In the genomic region with DNA sequence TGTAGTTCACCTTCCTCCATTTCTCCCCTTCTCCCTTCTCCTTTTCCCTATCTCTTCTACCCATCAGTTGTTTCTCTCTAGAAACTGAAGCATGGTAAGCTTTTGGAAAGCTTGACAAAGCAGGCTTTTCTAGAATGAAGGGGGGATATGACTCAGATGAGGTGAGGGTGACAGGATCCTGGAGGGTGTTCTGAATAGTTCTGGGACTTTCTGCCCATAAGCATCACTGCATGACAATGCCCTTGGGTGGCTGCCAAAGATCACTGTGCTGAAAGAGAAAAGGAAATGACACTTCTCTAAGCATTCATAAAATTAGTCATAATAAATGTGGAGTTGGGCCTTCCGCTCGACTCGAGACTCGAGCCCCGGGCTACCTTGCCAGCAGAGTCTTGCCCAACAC, we compare ENCODE assay signal across 17 mouse cellular contexts.
DNase-seq lines count a peak whose midpoint lies in the region; TF ChIP-seq lines count a peak whose summit lies in the region.
"Had no signal": no experiment of that assay in that cellular context is flagged by ENCODE, and none has a peak within 500 bp of the region (broad histone marks: within the 10 kb centered on the region; RNA-seq: fewer than 3 reads in every experiment).

No protein-coding gene starts in this region.

- no peaks in the 10 kb centered on the region for H3K4me1 ChIP-seq in heart, embryonic 10.5 days
- no peaks in the 10 kb centered on the region for H3K4me1 ChIP-seq in CH12.LX (ENCODE audit: control insufficient read depth in 1 of 2, insufficient read depth in 2 of 2)
- no peaks in the 10 kb centered on the region for H3K4me1 ChIP-seq in hindbrain, embryonic 10.5 days (replicated peaks)
- H3K4me1 ChIP-seq: embryonic facial prominence, embryonic 12.5 days; heart, embryonic 15.5 days; hindbrain, embryonic 12.5 days; limb, embryonic 12.5 days had no signal

- TF ChIP-seq CTCF in CH12.LX (conservative IDR thresholded peaks at IDR 0.05 in 1 of 2, IDR thresholded peaks at IDR 0.05 in 1 of 2; ENCODE audit: low read depth in 2 of 2, low read length in 2 of 2): no peak

- H3K4me2 ChIP-seq in CH12.LX (ENCODE audit: insufficient read depth, low read depth, poor library complexity, severe bottlenecking): no peak overlapping the region; the same call in 1 of the 2 replicates
- H3K4me2 ChIP-seq: embryonic facial prominence, embryonic 12.5 days; heart, embryonic 15.5 days; hindbrain, embryonic 12.5 days; limb, embryonic 12.5 days; midbrain, embryonic 11.5 days had no signal

- no peaks in the 10 kb centered on the region for H3K27me3 ChIP-seq in heart, embryonic 10.5 days (ENCODE audit: insufficient read depth, poor library complexity, severe bottlenecking)
- no peaks in the 10 kb centered on the region for H3K27me3 ChIP-seq in CH12.LX (replicated peaks)
- H3K27me3 ChIP-seq in hindbrain, embryonic 10.5 days (ENCODE audit: insufficient read depth, poor library complexity, severe bottlenecking): no peaks in the 10 kb centered on the region
- H3K27me3 ChIP-seq: embryonic facial prominence, embryonic 12.5 days; heart, embryonic 15.5 days; hindbrain, embryonic 12.5 days; limb, embryonic 12.5 days had no signal

- H3K9ac ChIP-seq in CH12.LX (ENCODE audit: insufficient read depth, low read depth): no peak overlapping the region
- H3K9ac ChIP-seq: embryonic facial prominence, embryonic 12.5 days; heart, embryonic 15.5 days; hindbrain, embryonic 12.5 days; limb, embryonic 12.5 days; liver, postnatal 0 days had no signal

- TF ChIP-seq POLR2A in CH12.LX (IDR thresholded peaks at IDR 0.05; ENCODE audit: low read depth, low read length): no peak

- peak; percentile 55 for DNase-seq in heart, adult 11 months
- no peak for DNase-seq in heart, embryonic 10.5 days (ENCODE audit: low spot score)
- DNase-seq in 3134 (ENCODE audit: extremely low read depth, insufficient read length, low spot score): peak; percentile 32
- peak; percentile 71 for DNase-seq in CH12.LX (ENCODE audit: extremely low read depth)
- DNase-seq in cerebellum, postnatal 25 days: peak; percentile 42 to 75
- DNase-seq in hindbrain, embryonic 10.5 days (ENCODE audit: low spot score): no peak
- DNase-seq in testis, postnatal 14 days (ENCODE audit: low spot score): no peak
- no peak for DNase-seq in right cerebral cortex, adult 18-20 months
- DNase-seq: kidney, postnatal 36 days; layer of hippocampus, postnatal 36 days; liver, postnatal 0 days; thymus, postnatal 14 days had no signal

- no peaks in the 10 kb centered on the region for H3K79me2 ChIP-seq in CH12.LX (replicated peaks; ENCODE audit: control insufficient read depth, extremely low read depth, insufficient read depth, poor library complexity, severe bottlenecking)

- no peaks in the 10 kb centered on the region for H3K9me3 ChIP-seq in heart, embryonic 10.5 days
- no peaks in the 10 kb centered on the region for H3K9me3 ChIP-seq in CH12.LX (replicated peaks; ENCODE audit: low read length)
- no peaks in the 10 kb centered on the region for H3K9me3 ChIP-seq in hindbrain, embryonic 10.5 days
- H3K9me3 ChIP-seq: embryonic facial prominence, embryonic 12.5 days; heart, embryonic 15.5 days; hindbrain, embryonic 12.5 days; limb, embryonic 12.5 days had no signal

- no peaks in the 10 kb centered on the region for H3K36me3 ChIP-seq in heart, embryonic 10.5 days
- no peaks in the 10 kb centered on the region for H3K36me3 ChIP-seq in CH12.LX (replicated peaks in 1 of 2; ENCODE audit: control insufficient read depth in 1 of 2, insufficient read depth in 1 of 2, low read length in 1 of 2)
- H3K36me3 ChIP-seq in hindbrain, embryonic 10.5 days: no peaks in the 10 kb centered on the region
- H3K36me3 ChIP-seq: embryonic facial prominence, embryonic 12.5 days; heart, embryonic 15.5 days; hindbrain, embryonic 12.5 days; limb, embryonic 12.5 days had no signal

- dilution Hi-C loops in CH12.LX (cut with MboI; ENCODE audit: extremely low pct_ligation_motif_present, extremely low pct_unique_long_range_greater_than_20kb, low sequenced_read_pairs): no loop called here

- no peak overlapping the region for H3K4me3 ChIP-seq in heart, embryonic 10.5 days
- no peak overlapping the region for H3K4me3 ChIP-seq in CH12.LX (replicated peaks in 1 of 3; ENCODE audit: low read depth in 2 of 3, low read length in 2 of 3, poor library complexity in 1 of 3)
- H3K4me3 ChIP-seq in hindbrain, embryonic 10.5 days: no peak overlapping the region
- H3K4me3 ChIP-seq: embryonic facial prominence, embryonic 12.5 days; heart, embryonic 15.5 days; hindbrain, embryonic 12.5 days; limb, embryonic 12.5 days had no signal

- no peak for TF ChIP-seq RAD21 in CH12.LX (IDR thresholded peaks at IDR 0.05; ENCODE audit: low read depth, low read length)

- H3K27ac ChIP-seq in heart, embryonic 10.5 days: no peak overlapping the region
- no peak overlapping the region for H3K27ac ChIP-seq in CH12.LX (ENCODE audit: insufficient read depth, low read depth)
- H3K27ac ChIP-seq in hindbrain, embryonic 10.5 days: no peak overlapping the region
- H3K27ac ChIP-seq: embryonic facial prominence, embryonic 12.5 days; heart, embryonic 15.5 days; hindbrain, embryonic 12.5 days; limb, embryonic 12.5 days had no signal

- peak; percentile 75 for TF ChIP-seq EP300 in CH12.LX (IDR thresholded peaks at IDR 0.05; ENCODE audit: low read length)

- WGBS in heart, embryonic 10.5 days: 85% methylated on average over 5 of the region's 5 CpGs
- WGBS in hindbrain, embryonic 10.5 days: 93% methylated on average over 5 of the region's 5 CpGs

- in situ Hi-C loops in CH12.LX (cut with MboI; ENCODE audit: low pct_ligation_motif_present, low pct_unique_long_range_greater_than_20kb, low sequenced_read_pairs): no loop called here

TF ChIP-seq in CH12.LX, 34 proteins besides CTCF, POLR2A, EP300 and RAD21:
- TF ChIP-seq RCOR1 (conservative IDR thresholded peaks at IDR 0.05; ENCODE audit: low read depth, low read length): 0 out of 2 replicates have a peak, but pooled peaks have one; percentile 57
- TF ChIP-seq USF2 (conservative IDR thresholded peaks at IDR 0.05; ENCODE audit: low read depth, low read length): no peak
- no peak for TF ChIP-seq MXI1 (IDR thresholded peaks at IDR 0.05; ENCODE audit: low read depth, low read length)
- TF ChIP-seq CHD1 (IDR thresholded peaks at IDR 0.05; ENCODE audit: low read depth, low read length): no peak
- TF ChIP-seq IRF4 (IDR thresholded peaks at IDR 0.05; ENCODE audit: low read depth, low read length): peak; percentile 75
- no peak for TF ChIP-seq USF1 (IDR thresholded peaks at IDR 0.05; ENCODE audit: low read depth, low read length)
- no peak for TF ChIP-seq ZMIZ1 (IDR thresholded peaks at IDR 0.05; ENCODE audit: low read depth, low read length)
- TF ChIP-seq ETS1 (conservative IDR thresholded peaks at IDR 0.05; ENCODE audit: low read depth, low read length): peak; percentile 36
- TF ChIP-seq MAFK (IDR thresholded peaks at IDR 0.05; ENCODE audit: insufficient replicate concordance, low read length): 0 out of 2 replicates have a peak, but pooled peaks have one; percentile 7
- TF ChIP-seq JUN (IDR thresholded peaks at IDR 0.05; ENCODE audit: insufficient read depth, low read depth, low read length): peak; percentile 10; the same call in 1 of the 2 replicates
- TF ChIP-seq BHLHE40 (IDR thresholded peaks at IDR 0.05; ENCODE audit: low read depth, low read length): 0 out of 2 replicates have a peak, but pooled peaks have one; percentile 29
- TF ChIP-seq MEF2A (IDR thresholded peaks at IDR 0.05; ENCODE audit: borderline replicate concordance, low read depth, low read length): peak; percentile 33; the same call in 1 of the 2 replicates
- TF ChIP-seq E2F4 (IDR thresholded peaks at IDR 0.05; ENCODE audit: insufficient replicate concordance, low read depth, low read length): no peak

Comparison
In these comparisons a context has a peak if more than half of its experiments do, and no peak if none do; other contexts are left out.
1. DNase-seq: peak in heart, adult 11 months (single experiment), 3134 (single experiment), CH12.LX (single experiment) and cerebellum, postnatal 25 days (2 of 2); none in heart, embryonic 10.5 days (single experiment), hindbrain, embryonic 10.5 days (single experiment), testis, postnatal 14 days (single experiment) and right cerebral cortex, adult 18-20 months (single experiment).